Mouse (Mus musculus): ENCODE measurements at regions not wholly inside any gene's neighbourhood (a gene's known extent, or its start where the extent isn't known, plus 50 kb on each side); places are given as distances from the start of the nearest gene placed in this dataset.
A peak's percentile ranks its signal among the peaks of the same experiment; 100 is the strongest.

GRCm38 (mm10) chr15:59954345-59954744 is 62.1 kb downstream of the 4933412E24Rik start:
- TF ChIP-seq GATA4 (IDR thresholded peaks at IDR 0.05; ENCODE audit: insufficient replicate concordance, low read length) = no peak

- TF ChIP-seq GATA4 (IDR thresholded peaks at IDR 0.05; ENCODE audit: insufficient replicate concordance, low read length) = 0 out of 2 replicates have a peak, but pooled peaks have one; percentile 32
Observed at GRCm38 (mm10) chr15:59953857-59954256, 62.6 kb downstream of the 4933412E24Rik start.

- no peak for TF ChIP-seq GATA4 (IDR thresholded peaks at IDR 0.05; ENCODE audit: insufficient replicate concordance, low read length)
Observed at GRCm38 (mm10) chr15:59950617-59951216, 65.7 kb downstream of the 4933412E24Rik start.

GRCm38 (mm10) chr15:59945208-59945607 is 71.2 kb downstream of the 4933412E24Rik start:
- TF ChIP-seq GATA4 (IDR thresholded peaks at IDR 0.05; ENCODE audit: insufficient replicate concordance, low read length) = no peak

GRCm38 (mm10) chr15:59936486-59936885 is 79.9 kb downstream of the 4933412E24Rik start:
- no peak for TF ChIP-seq GATA4 (IDR thresholded peaks at IDR 0.05; ENCODE audit: insufficient replicate concordance, low read length)

GRCm38 (mm10) chr15:59913860-59914259 is 102.6 kb downstream of the 4933412E24Rik start:
- no peak for TF ChIP-seq GATA4 (IDR thresholded peaks at IDR 0.05; ENCODE audit: insufficient replicate concordance, low read length)

- no peak for TF ChIP-seq GATA4 (IDR thresholded peaks at IDR 0.05; ENCODE audit: insufficient replicate concordance, low read length)
Observed at GRCm38 (mm10) chr15:59908300-59908699, 108.1 kb downstream of the 4933412E24Rik start.

GRCm38 (mm10) chr15:59905832-59906797 is 110.3 kb downstream of the 4933412E24Rik start:
- no peak for TF ChIP-seq GATA4 (IDR thresholded peaks at IDR 0.05; ENCODE audit: insufficient replicate concordance, low read length)

GRCm38 (mm10) chr15:59904741-59905140 is 111.7 kb downstream of the 4933412E24Rik start:
- TF ChIP-seq GATA4 (IDR thresholded peaks at IDR 0.05; ENCODE audit: insufficient replicate concordance, low read length) = no peak

GRCm38 (mm10) chr15:59888996-59889395 is 127.4 kb downstream of the 4933412E24Rik start:
- TF ChIP-seq GATA4 (IDR thresholded peaks at IDR 0.05; ENCODE audit: insufficient replicate concordance, low read length) = no peak

- TF ChIP-seq GATA4 (IDR thresholded peaks at IDR 0.05; ENCODE audit: insufficient replicate concordance, low read length) = no peak
Observed at GRCm38 (mm10) chr15:59888131-59888459, 128.3 kb downstream of the 4933412E24Rik start.

GRCm38 (mm10) chr15:59887381-59888130 is 128.9 kb downstream of the 4933412E24Rik start:
- no peak for TF ChIP-seq GATA4 (IDR thresholded peaks at IDR 0.05; ENCODE audit: insufficient replicate concordance, low read length)

- no peak for TF ChIP-seq GATA4 (IDR thresholded peaks at IDR 0.05; ENCODE audit: insufficient replicate concordance, low read length)
Observed at GRCm38 (mm10) chr15:59886036-59886435, 130.4 kb downstream of the 4933412E24Rik start.

GRCm38 (mm10) chr15:59882444-59882843 is 134.0 kb downstream of the 4933412E24Rik start:
- no peak for TF ChIP-seq GATA4 (IDR thresholded peaks at IDR 0.05; ENCODE audit: insufficient replicate concordance, low read length)

- no peak for TF ChIP-seq GATA4 (IDR thresholded peaks at IDR 0.05; ENCODE audit: insufficient replicate concordance, low read length)
Observed at GRCm38 (mm10) chr15:59880426-59880825, 136.0 kb downstream of the 4933412E24Rik start.
